Mouse (Mus musculus): ENCODE data around the gene Dnajc22.

GRCm38 (mm10) chr15:99116539-99116938 is 23.6 kb downstream of the Dnajc22 start:
- TF ChIP-seq CTCF (IDR thresholded peaks at IDR 0.05; ENCODE audit: low read depth) (no peak), EP300 (IDR thresholded peaks at IDR 0.05; ENCODE audit: low read depth) (peak; percentile 39; the same call in 1 of the 2 replicates)

Measured in liver, postnatal 0 days (tissue).